Mouse (Mus musculus): ENCODE results near the gene Nfix.
A peak's percentile ranks its signal among the peaks of the same experiment; 100 is the strongest.

- no peak for TF ChIP-seq POLR2A (IDR thresholded peaks at IDR 0.05; ENCODE audit: insufficient read length, low read depth)
- TF ChIP-seq USF1 (IDR thresholded peaks at IDR 0.05; ENCODE audit: low read depth), result no peak
- TF ChIP-seq SRF (IDR thresholded peaks at IDR 0.05; ENCODE audit: control insufficient read depth, insufficient read length, low read depth), result no peak
- no peak for TF ChIP-seq POLR2AphosphoS2 (IDR thresholded peaks at IDR 0.05; ENCODE audit: insufficient read length, low read depth)
- no peak for TF ChIP-seq E2F4 (IDR thresholded peaks at IDR 0.05; ENCODE audit: insufficient read depth)
- TF ChIP-seq TCF12 (IDR thresholded peaks at IDR 0.05; ENCODE audit: insufficient read depth, poor library complexity, severe bottlenecking), result no peak
- no peak for TF ChIP-seq MAX (IDR thresholded peaks at IDR 0.05; ENCODE audit: low read depth)
- no peak for TF ChIP-seq CEBPB (IDR thresholded peaks at IDR 0.05; ENCODE audit: insufficient read depth, poor library complexity, severe bottlenecking)
- TF ChIP-seq MYOD1 (IDR thresholded peaks at IDR 0.05; ENCODE audit: control insufficient read depth in 1 of 3, insufficient read length in 2 of 3, low read depth in 2 of 3), result no peak
- TF ChIP-seq TCF3 (IDR thresholded peaks at IDR 0.05; ENCODE audit: insufficient read length, low read depth), result no peak
- peak in 1 of 3 experiments; percentile 6 for TF ChIP-seq MYOG (IDR thresholded peaks at IDR 0.05; ENCODE audit: control insufficient read depth in 1 of 3, insufficient read depth in 1 of 3, insufficient read length in 2 of 3, low read depth in 2 of 3)
Observed at GRCm38 (mm10) chr8:84810896-84811295, 10.8 kb upstream of the Nfix start.

Data from myocyte (in vitro differentiated cells).